Mouse (Mus musculus) C2C12 (cell line): ENCODE data around the gene Cd83.

Experiments used
- CTCF ChIP-seq: IDR thresholded peaks from one replicate; pipeline ENCODE4 v1.5.1; 2011; ENCODE audit not compliant: control insufficient read depth, insufficient read depth, insufficient read length
- MYOG ChIP-seq: IDR thresholded peaks from one replicate; pipeline ENCODE4 v1.6.1; 2011; ENCODE audit not compliant: control insufficient read depth, insufficient read length; ENCODE audit errors: extremely low read depth

DNA sequence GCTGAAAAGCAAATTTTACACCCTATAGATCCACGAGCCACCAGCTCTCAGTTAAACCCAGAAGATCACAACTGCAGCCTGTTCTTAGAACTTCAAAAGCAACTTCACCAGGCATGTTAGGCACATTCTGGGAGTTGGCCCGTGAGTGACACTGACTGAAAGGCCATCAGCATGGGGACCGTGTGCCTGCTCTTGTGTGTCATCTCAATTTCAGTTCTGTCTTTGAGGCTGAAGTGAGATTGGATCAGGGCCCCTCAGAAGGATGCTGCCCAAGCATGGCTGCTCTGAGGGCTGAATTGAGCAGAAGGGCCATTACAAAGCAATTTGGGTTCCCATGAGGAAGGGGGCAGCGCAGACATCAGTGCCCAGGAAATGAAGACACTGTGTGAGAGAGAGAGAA, 37.7 kb downstream of the Cd83 start:
- TF ChIP-seq CTCF (no peak), MYOG (no peak)
